Mouse (Mus musculus): ENCODE data around the gene Zfp872.
A peak's percentile ranks its signal among the peaks of the same experiment; 100 is the strongest.

- TF ChIP-seq CTCF (IDR thresholded peaks at IDR 0.05) = 0 out of 2 replicates have a peak, but pooled peaks have one; percentile 19
- no peak for TF ChIP-seq POLR2A (IDR thresholded peaks at IDR 0.05; ENCODE audit: insufficient read depth, low read depth, low read length)
Measured at GRCm38 (mm10) chr9:22224536-22225503, 36.9 kb downstream of the Zfp872 start.
